Mouse (Mus musculus): ENCODE results near the gene Gtpbp1. TPM values are rescaled to one million over a fixed set of nuclear protein-coding genes. Genes with fewer than 3 reads are reported as not detected.

Gene Gtpbp1
- polyA plus RNA-seq, 1 experiment = 42.7 TPM

GRCm38 (mm10) chr15:79685141-79685641 lies 5.5 kb upstream of the Gtpbp1 start:
- Histone ChIP-seq H3K4me1 (ENCODE audit: control insufficient read depth, insufficient read depth, low read length) (peaks cover 6% of the 10 kb centered on the region), H3K4me3 (ENCODE audit: control insufficient read depth, low read depth, low read length) (peak overlapping the region; percentile 96)

GRCm38 (mm10) chr15:79686046-79686869 lies 4.4 kb upstream of the Gtpbp1 start:
- Histone ChIP-seq H3K27me3 (ENCODE audit: control insufficient read depth, insufficient read depth, low read length) (no peaks in the 10 kb centered on the region), H3K4me1 (ENCODE audit: control insufficient read depth, insufficient read depth, low read length) (peaks cover 7% of the 10 kb centered on the region), H3K4me3 (ENCODE audit: control insufficient read depth, low read depth, low read length) (peak overlapping the region; percentile 96), H3K27ac (ENCODE audit: control insufficient read depth, insufficient read depth, low read depth, low read length) (peak overlapping the region; percentile 7; the same call in 1 of the 2 replicates), H3K36me3 (ENCODE audit: control insufficient read depth, insufficient read depth, low read length) (peaks cover 3% of the 10 kb centered on the region)
- TF ChIP-seq POLR2A (IDR thresholded peaks at IDR 0.05; ENCODE audit: control insufficient read depth, low read depth, low read length) = no peak

More at GRCm38 (mm10) chr15:79685141-79685641, 5.5 kb upstream of the Gtpbp1 start:
- no peak for TF ChIP-seq POLR2A (IDR thresholded peaks at IDR 0.05; ENCODE audit: control insufficient read depth, low read depth, low read length)
- Histone ChIP-seq H3K36me3 (ENCODE audit: control insufficient read depth, insufficient read depth, low read length) (peaks cover 3% of the 10 kb centered on the region), H3K27ac (ENCODE audit: control insufficient read depth, insufficient read depth, low read depth, low read length) (no peak overlapping the region), H3K27me3 (ENCODE audit: control insufficient read depth, insufficient read depth, low read length) (no peaks in the 10 kb centered on the region)

- peak overlapping the region; percentile 99 for H3K27ac ChIP-seq (ENCODE audit: control insufficient read depth, insufficient read depth, low read depth, low read length)
- peak overlapping the region; percentile 96 for H3K4me3 ChIP-seq (ENCODE audit: control insufficient read depth, low read depth, low read length)
- no peaks in the 10 kb centered on the region for H3K27me3 ChIP-seq (ENCODE audit: control insufficient read depth, insufficient read depth, low read length)
- H3K36me3 ChIP-seq (ENCODE audit: control insufficient read depth, insufficient read depth, low read length) = peaks cover 3% of the 10 kb centered on the region
- TF ChIP-seq POLR2A (IDR thresholded peaks at IDR 0.05; ENCODE audit: control insufficient read depth, low read depth, low read length) (no peak), CTCF (IDR thresholded peaks at IDR 0.05; ENCODE audit: control insufficient read depth, insufficient read depth, insufficient replicate concordance, low read depth, low read length) (no peak)
- peaks cover 11% of the 10 kb centered on the region for H3K4me1 ChIP-seq (ENCODE audit: control insufficient read depth, insufficient read depth, low read length)
Observed at GRCm38 (mm10) chr15:79687175-79687574, 3.5 kb upstream of the Gtpbp1 start.

GRCm38 (mm10) chr15:79687646-79688267 lies 2.9 kb upstream of the Gtpbp1 start, which contains the start of gene Josd1:
TSS of gene Josd1 (minus strand) at chr15:79687919.
- TF ChIP-seq CTCF (IDR thresholded peaks at IDR 0.05; ENCODE audit: control insufficient read depth, insufficient read depth, insufficient replicate concordance, low read depth, low read length) (0 out of 2 replicates have a peak, but pooled peaks have one; percentile 10), POLR2A (IDR thresholded peaks at IDR 0.05; ENCODE audit: control insufficient read depth, low read depth, low read length) (peak; percentile 99)
- peak within 1 kb of the TSS; percentile 99 for H3K27ac ChIP-seq (ENCODE audit: control insufficient read depth, insufficient read depth, low read depth, low read length)
- H3K4me3 ChIP-seq (ENCODE audit: control insufficient read depth, low read depth, low read length) = peak within 1 kb of the TSS; percentile 96
- H3K4me1 ChIP-seq (ENCODE audit: control insufficient read depth, insufficient read depth, low read length) = peaks cover 11% of the 10 kb centered on the region
- no peaks in the 10 kb centered on the region for H3K27me3 ChIP-seq (ENCODE audit: control insufficient read depth, insufficient read depth, low read length)
- H3K36me3 ChIP-seq (ENCODE audit: control insufficient read depth, insufficient read depth, low read length) = peaks cover 3% of the 10 kb centered on the region

- TF ChIP-seq POLR2A (IDR thresholded peaks at IDR 0.05; ENCODE audit: control insufficient read depth, low read depth, low read length) (no peak), CTCF (IDR thresholded peaks at IDR 0.05; ENCODE audit: control insufficient read depth, insufficient read depth, insufficient replicate concordance, low read depth, low read length) (no peak)
- peak overlapping the region; percentile 96 for H3K4me3 ChIP-seq (ENCODE audit: control insufficient read depth, low read depth, low read length)
- H3K4me1 ChIP-seq (ENCODE audit: control insufficient read depth, insufficient read depth, low read length) = peaks cover 12% of the 10 kb centered on the region
- H3K27ac ChIP-seq (ENCODE audit: control insufficient read depth, insufficient read depth, low read depth, low read length) = peak overlapping the region; percentile 99
- peaks cover 3% of the 10 kb centered on the region for H3K36me3 ChIP-seq (ENCODE audit: control insufficient read depth, insufficient read depth, low read length)
- H3K27me3 ChIP-seq (ENCODE audit: control insufficient read depth, insufficient read depth, low read length) = no peaks in the 10 kb centered on the region
Observed at GRCm38 (mm10) chr15:79688268-79688956, 2.2 kb upstream of the Gtpbp1 start.

- H3K27ac ChIP-seq (ENCODE audit: control insufficient read depth, insufficient read depth, low read depth, low read length) = peak overlapping the region; percentile 40
- TF ChIP-seq POLR2A (IDR thresholded peaks at IDR 0.05; ENCODE audit: control insufficient read depth, low read depth, low read length) (peak; percentile 52; the same call in 1 of the 2 replicates), CTCF (IDR thresholded peaks at IDR 0.05; ENCODE audit: control insufficient read depth, insufficient read depth, insufficient replicate concordance, low read depth, low read length) (no peak)
- peaks cover 2% of the 10 kb centered on the region for H3K36me3 ChIP-seq (ENCODE audit: control insufficient read depth, insufficient read depth, low read length)
- peak overlapping the region; percentile 90 for H3K4me3 ChIP-seq (ENCODE audit: control insufficient read depth, low read depth, low read length)
- peaks cover 17% of the 10 kb centered on the region for H3K4me1 ChIP-seq (ENCODE audit: control insufficient read depth, insufficient read depth, low read length)
- H3K27me3 ChIP-seq (ENCODE audit: control insufficient read depth, insufficient read depth, low read length) = no peaks in the 10 kb centered on the region
Observed at GRCm38 (mm10) chr15:79689662-79690425, 801 bp upstream of the Gtpbp1 start.
